8 mouse cellular contexts compared by ENCODE assay signal in genomic region chr10:80292251-80293146, GRCm38 (mm10). TPM values are rescaled to one million over a fixed set of nuclear protein-coding genes. Genes with fewer than 3 reads are reported as not detected.
DNase-seq lines count a peak whose midpoint lies in the region; ATAC-seq lines count a peak whose summit lies in the region.

Gene Rps15 (plus strand): TSS chr10:80292453.

- no peaks in the 10 kb centered on the region for H3K27me3 ChIP-seq in hindbrain, embryonic 16.5 days (replicated peaks; ENCODE audit: control insufficient read depth, insufficient read depth, low read length)

- peaks cover 13% of the 10 kb centered on the region for H3K79me2 ChIP-seq in macrophage (ENCODE audit: inconsistent target)

- H3K4me2 ChIP-seq in hindbrain, embryonic 16.5 days (ENCODE audit: low read length) = peak within 1 kb of the TSS; percentile 99

- peaks cover 16% of the 10 kb centered on the region for H3K36me3 ChIP-seq in hindbrain, embryonic 16.5 days (ENCODE audit: control insufficient read depth, insufficient read depth, low read length)
- peaks cover 10% of the 10 kb centered on the region for H3K36me3 ChIP-seq in macrophage (ENCODE audit: inconsistent target)

- H3K9me3 ChIP-seq in hindbrain, embryonic 16.5 days (ENCODE audit: control insufficient read depth, low read length) = no peaks in the 10 kb centered on the region

- H3K4me3 ChIP-seq in hindbrain, embryonic 16.5 days (ENCODE audit: low read length) = peak within 1 kb of the TSS; percentile 82
- H3K4me3 ChIP-seq in macrophage (ENCODE audit: inconsistent target) = peak within 1 kb of the TSS; percentile 95

- DNase-seq in WW6 (ENCODE audit: low read depth, low spot score) = peak; percentile 92
- peak; percentile 88 to 96 for DNase-seq in cerebellum, postnatal 4 days (ENCODE audit: low spot score in 2 of 2)
- DNase-seq in gastrocnemius, adult 18-20 months (ENCODE audit: low spot score) = peak; percentile 94
- DNase-seq in left cerebral cortex, adult 18-20 months (ENCODE audit: low spot score in 2 of 2) = peak; percentile 91 to 92
- peak; percentile 94 for DNase-seq in right cerebral cortex, adult 18-20 months
- DNase-seq in urinary bladder, postnatal 10 days (ENCODE audit: low spot score) = peak; percentile 71

- peak within 1 kb of the TSS; percentile 92 for H3K9ac ChIP-seq in hindbrain, embryonic 16.5 days (ENCODE audit: low read depth, low read length)

- under 1% methylated on average over 71 of the region's 72 CpGs for WGBS in hindbrain, embryonic 16.5 days
- WGBS in macrophage (ENCODE audit: missing documents) = under 1% methylated on average over 72 of the region's 72 CpGs

- peak; percentile 82 for ATAC-seq in hindbrain, embryonic 16.5 days

- H3K4me1 ChIP-seq in hindbrain, embryonic 16.5 days (ENCODE audit: control insufficient read depth, insufficient read depth, low read depth, low read length) = peaks cover 36% of the 10 kb centered on the region

- H3K27ac ChIP-seq in hindbrain, embryonic 16.5 days (ENCODE audit: low read depth, low read length) = peak within 1 kb of the TSS; percentile 90
- peak within 1 kb of the TSS; percentile 72 for H3K27ac ChIP-seq in macrophage

RNA-seq across cellular contexts. Expression of gene Rps15, which starts in this region (rescaled TPM):
- total RNA-seq in gastrocnemius, adult 18-20 months (2021) = 100 to 1,000 TPM; 703 to 778 TPM
- polyA plus RNA-seq in hindbrain, embryonic 16.5 days (2015; fragmentation: Nextera tagmentation; extraction: Ambion mirVana) = 491 and 527 TPM in 2 replicates
- 1,000 to 10,000 TPM in 1 of 2 experiments, 100 to 1,000 TPM in 1; 965 to 1,061 TPM for total RNA-seq in left cerebral cortex, adult 18-20 months (2021)
- 100 to 1,000 TPM in 1 of 26 experiments, 10 to 100 TPM in 24, 1 to 10 TPM in 1; 6.0 to 250 (median 35.3) TPM for total RNA-seq in macrophage (2018; cell fraction: chromatin; rRNA removed)
- 1,000 to 10,000 TPM in 13 of 26 experiments, 100 to 1,000 TPM in 13; 776 to 2,120 (median 1,175) TPM for total RNA-seq in macrophage (2018; cell fraction: cytosol; rRNA removed)
- 100 to 1,000 TPM; 155 to 338 (median 220) TPM for total RNA-seq in macrophage (2018; cell fraction: nucleus; rRNA removed)
- polyA plus RNA-seq in macrophage (2018) = 1,044 to 2,135 TPM (median 1,962 TPM) in 3 replicates

Comparison
In these comparisons a context has a peak if more than half of its experiments do, and no peak if none do; other contexts are left out.
1. Peak in every context shown above with its lines: DNase-seq, ATAC-seq, H3K4me3 ChIP-seq and H3K27ac ChIP-seq.